Mouse (Mus musculus) testis, adult 2 months (tissue): ENCODE results near the gene Ctdsp1. TPM values are rescaled to one million over a fixed set of nuclear protein-coding genes. Genes with fewer than 3 reads are reported as not detected.

Experiments used
- H3K27ac ChIP-seq: fragments of 200-500 bp; 2 replicates; pipeline ENCODE4 v1.5.1; 2012; ENCODE audit warnings: low read depth, low read length; ENCODE audit not compliant: control insufficient read depth, insufficient read depth
- H3K27me3 ChIP-seq: fragments of 200-500 bp; 2 replicates; pipeline ENCODE4 v1.6.1; 2012; ENCODE audit warnings: mild to moderate bottlenecking, low read length, moderate library complexity; ENCODE audit not compliant: control insufficient read depth, insufficient read depth
- H3K36me3 ChIP-seq: fragments of 200-500 bp; 2 replicates; pipeline ENCODE4 v1.6.1; 2012; ENCODE audit warnings: mild to moderate bottlenecking, low read length; ENCODE audit not compliant: control insufficient read depth, insufficient read depth
- H3K4me1 ChIP-seq: fragments of 200-500 bp; 2 replicates; pipeline ENCODE4 v1.6.1; 2012; ENCODE audit warnings: low read length; ENCODE audit not compliant: control insufficient read depth, insufficient read depth
- H3K4me3 ChIP-seq: fragments of 200-500 bp; 2 replicates; pipeline ENCODE4 v1.5.1; 2012; ENCODE audit warnings: low read depth, mild to moderate bottlenecking, low read length, moderate library complexity, mixed read lengths; ENCODE audit not compliant: control insufficient read depth
- CTCF ChIP-seq: fragments of 200-500 bp; IDR thresholded peaks from 2 replicates; pipeline ENCODE4 v1.5.1; 2012; ENCODE audit warnings: low read depth, mild to moderate bottlenecking, inconsistent platforms, low read length, moderate library complexity; ENCODE audit not compliant: control insufficient read depth, insufficient read depth, insufficient replicate concordance
- POLR2A ChIP-seq: fragments of 200-500 bp; IDR thresholded peaks from 2 replicates; pipeline ENCODE4 v1.6.1; 2012; ENCODE audit warnings: low read depth, mild to moderate bottlenecking, inconsistent platforms, low read length, moderate library complexity; ENCODE audit not compliant: control insufficient read depth
- polyA plus RNA-seq: library from polyadenylated mRNA; depleted of rRNA; stranded (reverse); fragments of >200 nt; gene quantifications from 2 replicates; pipeline ENCODE4 v1.2.3, GENCODE M21; 2012

Gene Ctdsp1
- polyA plus RNA-seq, 1 experiment: 12.1 TPM

- TF ChIP-seq CTCF (no peak), POLR2A (no peak)
- H3K4me3 ChIP-seq: no peak overlapping the region
- peaks cover 12% of the 10 kb centered on the region for H3K4me1 ChIP-seq
These were observed 28.1 kb downstream of the Ctdsp1 start for GRCm38 (mm10) chr1:74419440-74419794.

GRCm38 (mm10) chr1:74423147-74423546, 31.8 kb downstream of the Ctdsp1 start:
- H3K27me3 ChIP-seq: no peaks in the 10 kb centered on the region

More at GRCm38 (mm10) chr1:74419440-74419794, 28.1 kb downstream of the Ctdsp1 start:
- no peak overlapping the region for H3K27ac ChIP-seq
- H3K27me3 ChIP-seq: no peaks in the 10 kb centered on the region
- H3K36me3 ChIP-seq: no peaks in the 10 kb centered on the region

GRCm38 (mm10) chr1:74425845-74426244, 34.5 kb downstream of the Ctdsp1 start:
- no peaks in the 10 kb centered on the region for H3K4me1 ChIP-seq
- TF ChIP-seq POLR2A: no peak
- no peak for TF ChIP-seq CTCF
- no peaks in the 10 kb centered on the region for H3K27me3 ChIP-seq
- no peak overlapping the region for H3K4me3 ChIP-seq
- no peaks in the 10 kb centered on the region for H3K36me3 ChIP-seq
- no peak overlapping the region for H3K27ac ChIP-seq

More at GRCm38 (mm10) chr1:74423147-74423546, 31.8 kb downstream of the Ctdsp1 start:
- no peak overlapping the region for H3K4me3 ChIP-seq
- TF ChIP-seq POLR2A (no peak), CTCF (no peak)
- no peak overlapping the region for H3K27ac ChIP-seq
- H3K4me1 ChIP-seq: peaks cover 7% of the 10 kb centered on the region
- H3K36me3 ChIP-seq: no peaks in the 10 kb centered on the region

GRCm38 (mm10) chr1:74433220-74433619, 41.9 kb downstream of the Ctdsp1 start:
- TF ChIP-seq CTCF: no peak
- TF ChIP-seq POLR2A: no peak
- Histone ChIP-seq H3K27me3 (no peaks in the 10 kb centered on the region), H3K36me3 (no peaks in the 10 kb centered on the region; the same call in 1 of the 2 replicates), H3K4me1 (no peaks in the 10 kb centered on the region), H3K4me3 (no peak overlapping the region), H3K27ac (no peak overlapping the region)

- TF ChIP-seq CTCF: no peak
- TF ChIP-seq POLR2A: no peak
- H3K36me3 ChIP-seq: no peaks in the 10 kb centered on the region; the same call in 1 of the 2 replicates
These were observed 43.3 kb downstream of the Ctdsp1 start for GRCm38 (mm10) chr1:74434596-74434995.

GRCm38 (mm10) chr1:74435563-74435962, 44.3 kb downstream of the Ctdsp1 start:
- peaks cover under 1% of the 10 kb centered on the region for H3K36me3 ChIP-seq

More at GRCm38 (mm10) chr1:74434596-74434995, 43.3 kb downstream of the Ctdsp1 start:
- Histone ChIP-seq H3K27me3 (no peaks in the 10 kb centered on the region), H3K4me1 (no peaks in the 10 kb centered on the region), H3K4me3 (no peak overlapping the region), H3K27ac (no peak overlapping the region)

GRCm38 (mm10) chr1:74437702-74438427, 46.6 kb downstream of the Ctdsp1 start:
- no peak overlapping the region for H3K27ac ChIP-seq
- peaks cover 2% of the 10 kb centered on the region for H3K36me3 ChIP-seq
- TF ChIP-seq CTCF: no peak
- TF ChIP-seq POLR2A: no peak
- H3K4me3 ChIP-seq: no peak overlapping the region
- H3K27me3 ChIP-seq: no peaks in the 10 kb centered on the region
- H3K4me1 ChIP-seq: no peaks in the 10 kb centered on the region

More at GRCm38 (mm10) chr1:74435563-74435962, 44.3 kb downstream of the Ctdsp1 start:
- TF ChIP-seq CTCF: no peak
- no peak for TF ChIP-seq POLR2A
- H3K27me3 ChIP-seq: no peaks in the 10 kb centered on the region
- no peaks in the 10 kb centered on the region for H3K4me1 ChIP-seq
- H3K4me3 ChIP-seq: no peak overlapping the region
- H3K27ac ChIP-seq: no peak overlapping the region
